Mouse (Mus musculus): ENCODE data around the gene Slc22a12.

Slc22a12 gene

DNA sequence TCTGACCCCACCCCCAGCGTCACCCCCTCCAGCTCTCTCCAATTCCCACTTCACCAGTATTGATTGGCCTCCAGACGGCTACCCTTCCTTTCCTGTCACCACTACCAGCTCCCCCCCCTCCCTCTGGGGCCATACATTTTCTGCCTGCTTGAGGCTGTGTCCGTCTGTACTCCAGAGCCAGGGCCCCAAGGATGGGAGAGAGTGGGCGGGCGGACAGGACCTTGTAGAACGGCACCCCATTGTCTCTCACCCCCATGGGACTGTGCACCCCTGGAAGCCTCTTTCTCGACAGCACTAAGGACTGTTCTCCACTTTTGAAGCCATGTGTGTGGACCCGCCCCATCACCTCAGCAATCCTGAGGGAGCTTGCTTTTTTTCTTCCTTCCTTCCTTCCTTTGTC is 47.1 kb downstream of the Slc22a12 start:
- in situ Hi-C loops (cut with MboI, MseI): loop anchor here in 1 of 2 experiments (25.0 kb wide), 1 partner anchor 167 kb away; no protein-coding TSS in a partner anchor

DNA sequence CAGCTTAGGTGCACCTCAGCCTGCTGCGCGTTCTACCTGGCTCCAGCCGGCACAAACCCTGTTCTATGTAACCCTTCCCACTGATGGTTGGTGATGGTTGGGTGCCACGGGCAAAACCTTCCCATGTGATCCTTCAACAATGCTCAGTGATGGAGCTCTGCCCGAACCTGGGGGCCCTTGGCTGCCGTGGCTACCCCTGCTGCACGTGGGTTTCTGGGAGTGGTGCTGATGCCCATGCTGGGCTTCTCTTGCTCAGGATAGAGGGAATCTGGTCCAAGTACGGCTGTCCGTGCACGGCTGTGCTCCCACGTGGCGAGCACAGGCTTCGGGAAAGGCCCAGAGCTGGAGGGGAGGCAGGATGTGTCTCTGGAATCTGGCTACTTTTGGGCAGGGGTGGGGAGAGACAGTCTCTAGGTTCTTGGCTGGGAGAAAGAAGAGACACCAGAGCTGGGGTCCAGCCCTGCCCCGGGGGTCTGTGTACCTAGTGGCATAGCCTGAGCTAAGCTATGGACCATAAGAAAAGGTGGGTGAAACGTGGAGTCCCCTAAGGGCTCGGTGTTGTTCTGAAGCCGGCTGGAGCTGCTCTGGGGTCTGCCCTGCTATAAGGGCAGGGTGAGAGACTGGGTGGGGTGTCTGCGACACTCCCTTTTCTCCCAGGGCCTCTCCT is 48.2 kb downstream of the Slc22a12 start:
- in situ Hi-C loops (cut with MboI, MseI): loop anchor here (5.0 to 25.0 kb wide), 6 partner anchors 37 to 168 kb away; no protein-coding TSS in a partner anchor

DNA sequence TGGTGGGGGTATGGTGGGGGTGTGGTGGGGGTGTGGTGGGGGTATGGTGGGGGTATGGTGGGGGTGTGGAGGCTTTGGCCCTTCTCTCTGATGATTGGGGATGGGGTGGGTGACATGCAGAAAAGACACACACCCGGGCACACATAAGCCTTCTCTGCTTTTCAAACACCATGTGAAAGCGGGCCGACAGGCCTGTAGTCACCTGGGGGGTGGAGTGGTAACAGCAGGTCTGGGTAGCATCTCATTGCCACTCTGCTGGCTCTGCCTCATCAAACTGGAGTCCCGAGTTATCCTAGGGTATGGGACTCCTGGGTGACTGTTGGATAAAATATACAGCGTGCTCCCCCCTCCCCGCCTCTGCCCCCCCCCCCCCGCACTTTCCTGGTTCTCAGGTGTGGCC is 48.8 kb downstream of the Slc22a12 start:
- in situ Hi-C loops (cut with MboI, MseI): loop anchor here (5.0 to 25.0 kb wide), 6 partner anchors 37 to 168 kb away; no protein-coding TSS in a partner anchor

DNA sequence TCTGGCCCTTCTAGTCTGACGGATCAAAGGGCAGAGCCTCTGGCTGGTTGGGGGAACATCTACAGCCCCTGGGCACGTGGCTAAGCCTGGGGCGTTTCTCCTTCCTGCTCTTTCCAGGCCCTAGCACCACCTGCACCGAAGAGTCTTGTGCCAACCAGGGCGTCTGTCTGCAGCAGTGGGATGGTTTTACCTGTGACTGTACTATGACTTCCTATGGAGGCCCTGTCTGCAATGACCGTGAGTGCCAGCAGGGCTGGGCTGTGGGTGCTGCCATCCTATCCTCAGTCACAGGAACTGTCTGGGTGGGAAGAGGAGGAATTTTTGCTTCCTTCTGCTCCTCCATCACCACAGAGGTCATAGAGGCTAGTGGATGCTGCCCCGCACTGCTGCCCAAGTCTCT is 49.6 kb downstream of the Slc22a12 start:
- in situ Hi-C loops (cut with MboI, MseI): loop anchor here (5.0 to 25.0 kb wide), 6 partner anchors 36 to 169 kb away; no protein-coding TSS in a partner anchor

DNA sequence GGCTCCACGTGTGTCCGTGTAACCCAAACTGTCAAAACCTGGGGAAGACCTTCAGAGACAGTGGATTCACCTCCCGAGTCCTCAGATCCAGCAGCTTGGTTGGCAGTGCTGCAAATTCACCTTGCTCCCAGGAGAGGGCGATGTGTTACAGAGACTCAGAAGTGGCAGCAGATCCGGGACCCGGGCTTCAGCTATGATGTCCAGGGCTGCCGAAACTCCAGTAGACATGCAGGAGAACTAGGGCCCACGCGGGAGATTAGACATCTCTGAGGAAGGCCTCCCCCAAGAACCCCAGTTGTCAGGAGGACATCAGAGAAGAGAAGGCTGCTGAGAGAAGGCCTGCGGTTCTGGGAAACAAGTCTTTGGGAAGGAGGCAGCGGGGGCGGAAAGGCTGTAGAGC is 50.7 kb downstream of the Slc22a12 start:
- in situ Hi-C loops (cut with MboI, MseI): loop anchor here (5.0 to 25.0 kb wide), 6 partner anchors 35 to 170 kb away; no protein-coding TSS in a partner anchor

DNA sequence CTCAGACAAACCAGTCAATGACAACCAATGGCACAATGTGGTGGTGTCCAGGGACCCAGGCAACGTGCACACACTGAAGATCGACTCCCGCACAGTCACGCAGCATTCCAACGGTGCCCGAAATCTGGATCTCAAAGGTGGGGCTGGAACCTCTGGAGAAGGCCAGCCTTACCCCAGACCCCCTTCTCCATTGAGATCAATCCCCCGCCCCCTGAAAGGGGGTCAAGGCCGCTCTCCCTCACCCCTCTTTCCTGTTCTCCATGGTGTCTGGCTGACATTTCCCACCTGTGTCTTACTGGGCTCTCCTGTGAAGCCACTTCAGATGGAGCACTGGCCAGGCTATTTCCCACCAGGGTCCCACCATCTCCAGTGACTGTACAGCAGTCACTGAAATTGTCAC is 51.3 kb downstream of the Slc22a12 start:
- in situ Hi-C loops (cut with MboI, MseI): loop anchor here (5.0 to 25.0 kb wide), 6 partner anchors 34 to 171 kb away; no protein-coding TSS in a partner anchor

DNA sequence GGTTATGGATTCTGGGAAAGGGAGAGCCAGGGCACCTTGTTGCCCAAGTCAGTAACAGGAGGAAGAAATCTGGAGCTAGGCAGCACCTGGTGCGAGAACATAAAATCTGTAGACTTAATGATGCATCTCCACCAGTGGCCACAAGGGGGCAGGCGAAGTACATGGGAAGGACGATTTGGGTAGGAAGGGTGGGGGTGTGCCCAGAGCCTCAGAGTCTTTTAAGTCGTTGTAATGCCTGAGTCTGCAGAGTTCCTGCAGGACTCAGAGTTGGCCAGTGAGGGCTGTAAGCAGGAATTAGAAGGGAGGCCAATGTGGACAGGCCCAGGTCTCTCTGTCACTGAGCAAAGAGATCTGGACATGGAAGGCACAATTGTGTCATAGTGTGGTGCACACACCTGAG is 53.8 kb downstream of the Slc22a12 start:
- in situ Hi-C loops (cut with MboI, MseI): loop anchor here in 1 of 2 experiments (25.0 kb wide), 1 partner anchor 173 kb away; no protein-coding TSS in a partner anchor

All from T-helper 17 cell (primary cell).